Mouse (Mus musculus) heart, adult 8-10 months (tissue): ENCODE measurements around the gene Map1lc3a. TPM values are rescaled to one million over a fixed set of nuclear protein-coding genes. Genes with fewer than 3 reads are reported as not detected.

Source experiments
- DNase-seq: peaks from one replicate; pipeline ENCODE4 v3.0.0; 2022; ENCODE audit warnings: low spot score
- total RNA-seq, 4 experiments: library from RNA; stranded (reverse); gene quantifications; 2 replicates each; pipeline ENCODE4 v1.2.4; 2022

Gene Map1lc3a
- total RNA-seq, 4 experiments from 2014 or later: 780 to 845 (median 813) TPM

- no peak for DNase-seq
These were observed 9.6 kb downstream of the Map1lc3a start for GRCm38 (mm10) chr2:155285744-155286143.

DNA sequence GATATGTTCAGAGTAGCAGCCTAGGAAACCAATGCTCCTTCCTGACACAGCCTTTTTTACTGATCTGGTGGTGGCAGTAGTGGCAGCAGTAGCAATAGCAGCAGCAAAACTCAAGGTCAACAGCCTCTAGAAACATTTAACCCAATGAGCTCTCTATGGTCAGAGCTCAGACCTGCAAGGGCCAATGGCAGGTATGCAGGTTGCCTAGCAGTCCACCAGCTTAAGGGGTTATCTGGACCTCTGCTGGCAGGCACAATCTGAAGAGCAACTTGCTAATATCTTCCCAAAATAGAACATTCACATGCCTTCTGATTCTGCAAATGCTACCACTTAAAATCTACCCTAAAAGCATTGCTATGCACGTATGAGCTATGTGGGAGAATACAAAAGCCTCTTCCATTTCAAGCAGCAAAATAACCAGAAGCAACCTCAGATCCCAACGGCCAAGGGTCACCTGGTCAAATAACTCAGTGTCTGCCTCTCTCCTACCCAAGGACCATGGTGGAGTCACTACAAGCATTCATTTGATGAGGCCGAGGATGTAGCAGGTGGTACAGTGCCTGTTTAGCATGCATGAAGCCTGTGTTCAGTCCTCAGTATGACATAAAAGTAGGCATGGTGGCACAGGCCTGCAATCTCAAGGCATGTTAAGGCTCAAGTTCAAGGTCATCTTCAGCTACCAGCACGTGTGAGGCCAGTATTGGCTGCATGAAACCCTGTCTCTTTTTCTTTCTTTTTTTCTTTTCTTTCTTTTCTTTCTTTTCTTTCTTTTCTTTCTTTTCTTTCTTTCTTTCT, 11.6 kb downstream of the Map1lc3a start:
- peak; percentile 19 for DNase-seq

DNA sequence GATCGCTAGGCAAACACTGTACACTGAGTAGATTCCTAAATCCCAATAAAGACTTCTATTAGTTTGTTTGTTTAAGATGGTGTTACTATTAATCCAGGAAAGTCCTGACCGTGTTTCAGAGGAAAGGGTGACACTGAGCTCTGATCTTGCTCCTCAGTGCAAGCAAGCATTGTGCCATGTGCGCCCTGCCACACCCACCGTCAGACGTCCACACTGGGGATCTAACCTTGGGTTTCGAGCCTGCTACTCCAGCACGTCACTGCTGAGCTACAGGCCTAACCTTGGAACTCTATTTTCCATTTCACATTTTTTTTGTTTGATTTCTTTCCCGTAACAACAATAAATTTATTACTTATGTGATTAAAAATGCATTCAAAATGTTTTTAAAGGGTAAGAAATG, 14.0 kb downstream of the Map1lc3a start:
- no peak for DNase-seq

DNA sequence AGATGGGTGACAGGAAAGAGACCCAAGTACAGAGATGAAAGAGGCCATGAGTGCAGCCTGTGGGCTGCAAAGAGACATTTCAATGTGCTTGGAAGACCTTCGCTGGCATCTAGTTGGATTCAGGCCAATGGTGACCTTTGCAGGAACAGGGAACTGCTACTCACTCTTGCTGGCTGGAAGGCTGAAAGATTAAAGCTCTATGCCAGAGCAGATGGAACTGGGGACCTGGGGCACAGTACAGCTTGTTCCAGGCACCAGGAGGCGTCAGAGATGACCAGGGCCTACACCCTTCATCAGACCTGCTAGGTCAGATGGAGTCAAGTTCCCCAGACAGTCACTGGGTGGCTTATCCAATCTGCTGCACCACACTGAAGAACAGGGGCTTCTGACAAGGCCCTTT, 17.3 kb downstream of the Map1lc3a start:
- peak; percentile 33 for DNase-seq

GRCm38 (mm10) chr2:155293946-155294345, 17.8 kb downstream of the Map1lc3a start:
- DNase-seq: no peak

- no peak for DNase-seq
These were observed 19.4 kb downstream of the Map1lc3a start for GRCm38 (mm10) chr2:155295453-155295852.

- DNase-seq: peak; percentile 26
These were observed 23.5 kb downstream of the Map1lc3a start for GRCm38 (mm10) chr2:155299563-155299962.

DNA sequence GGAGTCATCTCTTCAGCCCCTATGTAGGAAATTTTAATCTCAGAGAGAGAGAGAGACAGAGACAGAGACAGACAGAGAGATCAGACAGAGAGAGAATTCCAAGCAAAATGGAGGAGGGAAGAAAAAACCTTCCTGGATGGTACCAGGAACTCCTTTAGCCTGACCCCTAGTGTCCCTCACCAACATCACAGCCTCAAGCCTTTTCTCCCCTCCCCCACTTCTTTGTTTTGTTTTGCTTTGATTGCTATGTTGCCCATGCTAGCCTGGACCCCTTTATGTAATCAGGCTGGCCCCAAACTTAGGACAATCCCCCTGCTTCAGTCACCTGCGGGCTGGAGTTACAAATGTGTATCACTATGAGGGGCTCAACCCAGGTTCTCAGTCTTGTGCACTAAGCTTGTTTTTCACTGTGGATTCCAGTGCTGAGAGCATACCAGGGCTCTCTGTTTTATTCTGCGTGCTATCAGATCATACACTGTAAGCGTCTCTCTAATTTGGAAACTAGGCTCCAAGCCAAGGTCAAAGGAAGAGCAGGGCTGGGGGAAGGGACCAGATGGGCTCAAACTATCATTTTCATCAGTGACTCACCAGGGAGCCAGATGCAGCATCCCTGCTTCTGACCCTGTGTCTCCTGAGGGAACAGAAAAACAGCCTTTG, 33.0 kb downstream of the Map1lc3a start:
- peak; percentile 54 for DNase-seq

GRCm38 (mm10) chr2:155313671-155314070, 37.6 kb downstream of the Map1lc3a start:
- no peak for DNase-seq

DNA sequence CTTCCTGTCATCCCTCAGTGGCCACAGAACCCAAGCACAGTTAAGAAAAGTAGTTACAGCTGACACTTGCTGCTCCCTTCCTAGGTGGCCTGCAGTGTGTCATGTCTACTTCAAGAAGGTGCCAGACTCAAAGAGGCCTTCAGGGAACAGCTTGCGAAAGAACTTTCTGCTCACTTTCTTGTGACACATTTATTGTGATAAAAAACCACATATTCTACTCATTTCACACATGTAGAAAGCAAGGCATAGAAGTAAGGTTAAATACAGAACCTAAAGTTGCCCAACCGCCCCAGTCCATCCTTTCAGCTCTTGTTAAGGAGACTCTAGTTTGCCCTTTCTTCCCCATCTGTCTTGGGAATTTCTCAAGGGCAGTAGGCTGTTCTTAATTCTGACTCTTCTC, 42.5 kb downstream of the Map1lc3a start:
- DNase-seq: no peak

DNA sequence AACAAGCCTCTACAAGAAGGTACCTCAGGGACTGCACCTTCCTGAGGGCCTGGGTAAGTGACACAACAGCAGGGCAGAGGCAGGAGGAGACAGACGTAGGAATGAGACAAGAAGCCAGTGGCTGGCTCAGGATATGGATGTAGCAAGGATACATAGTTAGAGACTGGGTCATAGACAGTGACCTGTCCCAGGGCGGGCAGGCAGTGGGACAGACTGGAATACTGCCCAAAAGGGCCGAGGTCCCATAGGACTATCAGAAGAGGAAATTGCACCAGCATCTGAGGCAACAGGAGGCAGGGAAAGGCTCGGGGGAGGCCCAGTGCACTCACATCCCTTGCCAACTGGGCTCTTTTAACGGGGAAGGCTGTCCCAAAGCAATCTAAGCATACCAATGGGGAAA, 44.5 kb downstream of the Map1lc3a start:
- DNase-seq: peak; percentile 33

GRCm38 (mm10) chr2:155326001-155326400, 49.9 kb downstream of the Map1lc3a start:
- no peak for DNase-seq

Other genes starting within 250 kb of the Map1lc3a start
- 10 to 100 TPM; 13.0 to 14.9 (median 14.1) TPM for gene Ahcy, start 201.8 kb upstream of the Map1lc3a start, total RNA-seq
- 10 to 100 TPM; 25.2 to 27.8 (median 26.0) TPM for gene Itch, start 142.8 kb upstream of the Map1lc3a start, total RNA-seq
- gene Dynlrb1, start 39.8 kb upstream of the Map1lc3a start, total RNA-seq: 100 to 1,000 TPM; 143 to 184 (median 165) TPM
- 10 to 100 TPM; 25.0 to 28.0 (median 26.5) TPM for gene Pigu, start 81.1 kb downstream of the Map1lc3a start, total RNA-seq
- 100 to 1,000 TPM; 452 to 522 (median 499) TPM for gene Trp53inp2, start 104.8 kb downstream of the Map1lc3a start, total RNA-seq
- gene Ncoa6, start 197.6 kb downstream of the Map1lc3a start, total RNA-seq: 10 to 100 TPM; 19.3 to 25.9 (median 20.9) TPM
- gene Acss2, start 241.7 kb downstream of the Map1lc3a start, total RNA-seq: 10 to 100 TPM; 30.9 to 37.7 (median 35.5) TPM
- gene Ggt7, start 241.9 kb downstream of the Map1lc3a start, total RNA-seq: 1 to 10 TPM in 1 of 4 experiments, under 1 TPM in 3; 0.62 to 1.0 (median 0.85) TPM